Mouse (Mus musculus) limb, embryonic 14.5 days (tissue): Measurements from ENCODE around the gene Nek5. TPM values are rescaled to one million over a fixed set of nuclear protein-coding genes. Genes with fewer than 3 reads are reported as not detected.

ENCODE experiments used
- ATAC-seq: fragments of 200-750 bp; cut with Nextera tagmentation; 2 replicates; pipeline ENCODE4 v1.8.0; 2017; ENCODE audit warnings: low read depth, moderate number of reproducible peaks, moderate TSS enrichment; ENCODE audit not compliant: low FRiP score
- DNase-seq: peaks from one replicate; pipeline ENCODE4 v3.0.0-alpha.2; 2015; ENCODE audit warnings: low spot score
- H3K27ac ChIP-seq: fragments of 300-500 bp; sonication (generic); replicated peaks from 2 replicates; pipeline ENCODE4 v1.5.1; 2014; ENCODE audit warnings: low read depth, mild to moderate bottlenecking, low read length, moderate library complexity, mixed read lengths
- H3K27me3 ChIP-seq: fragments of 300-500 bp; sonication (generic); 2 replicates; pipeline ENCODE4 v1.6.1; 2014; ENCODE audit warnings: low read length, mixed read lengths; ENCODE audit not compliant: control insufficient read depth, insufficient read depth
- H3K36me3 ChIP-seq: fragments of 300-500 bp; sonication (generic); 2 replicates; pipeline ENCODE4 v1.6.1; 2014; ENCODE audit warnings: mild to moderate bottlenecking, low read length, moderate library complexity, mixed read lengths; ENCODE audit not compliant: control insufficient read depth, insufficient read depth
- H3K4me1 ChIP-seq: fragments of 300-500 bp; sonication (generic); 2 replicates; pipeline ENCODE4 v1.6.1; 2014; ENCODE audit warnings: antibody characterized with exemption, low read length, mixed read lengths; ENCODE audit not compliant: control insufficient read depth, insufficient read depth
- H3K4me2 ChIP-seq: fragments of 300-500 bp; sonication (generic); replicated peaks from 2 replicates; pipeline ENCODE4 v1.6.1; 2014; ENCODE audit warnings: low read depth, mild to moderate bottlenecking, low read length, moderate library complexity; ENCODE audit not compliant: severe bottlenecking
- H3K4me3 ChIP-seq: fragments of 300-500 bp; sonication (generic); replicated peaks from 2 replicates; pipeline ENCODE4 v1.5.1; 2014; ENCODE audit warnings: low read length
- H3K9ac ChIP-seq: fragments of 300-500 bp; sonication (generic); 2 replicates; pipeline ENCODE4 v1.6.1; 2014; ENCODE audit warnings: mild to moderate bottlenecking, low read depth, low read length, moderate library complexity; ENCODE audit not compliant: severe bottlenecking
- H3K9me3 ChIP-seq: fragments of 300-500 bp; sonication (generic); 2 replicates; pipeline ENCODE4 v1.6.1; 2016; ENCODE audit warnings: low read length; ENCODE audit not compliant: control insufficient read depth
- POLR2A ChIP-seq: fragments of 200-500 bp; IDR thresholded peaks from 2 replicates; pipeline ENCODE4 v1.8.0; 2012; ENCODE audit warnings: inconsistent platforms, mild to moderate bottlenecking, moderate library complexity, borderline replicate concordance; ENCODE audit not compliant: insufficient read depth, insufficient read length; ENCODE audit errors: extremely low read depth
- WGBS: fragments of 180-500 bp; shearing (Covaris S2); extraction: QIAGEN DNeasy Blood & Tissue Kit; methylation state at CpG from one replicate; pipeline ENCODE4 v1.1.7; 2014; 5-methylcytosine and 5-hydroxymethylcytosine counted together
- polyA plus RNA-seq, 2 experiments: library from polyadenylated mRNA; depleted of rRNA in 1 of 2; stranded (reverse) in 1 of 2; unstranded in 1 of 2; fragments of >200 nt; fragmentation: Nextera tagmentation in 1 of 2; extraction: Ambion mirVana in 1 of 2; gene quantifications; 2 replicates each; pipeline versions ENCODE4 v1.2.1 to v1.2.3; 2012 to 2014

The Nek5 gene
- polyA plus RNA-seq, 2 experiments, result 0.15 to 0.26 TPM

- no peak for DNase-seq
- WGBS, result 39% methylated on average over 11 of the region's 11 CpGs
- Histone ChIP-seq H3K4me1 (peaks cover 4% of the 10 kb centered on the region; the same call in 1 of the 2 replicates), H3K27me3 (peaks cover 19% of the 10 kb centered on the region), H3K9me3 (no peaks in the 10 kb centered on the region), H3K9ac (peak overlapping the region; percentile 66; the same call in 1 of the 2 replicates), H3K4me2 (peak overlapping the region; percentile 97), H3K4me3 (peak overlapping the region; percentile 75), H3K27ac (no peak overlapping the region), H3K36me3 (peaks cover 11% of the 10 kb centered on the region)
- no peak for TF ChIP-seq POLR2A
- ATAC-seq, result no peak
These were observed 65.6 kb downstream of the Nek5 start for GRCm38 (mm10) chr8:22059153-22059738.

- H3K27me3 ChIP-seq, result peaks cover 19% of the 10 kb centered on the region
- H3K4me1 ChIP-seq, result peaks cover 4% of the 10 kb centered on the region; the same call in 1 of the 2 replicates
- H3K9me3 ChIP-seq, result no peaks in the 10 kb centered on the region
- 0 out of 2 replicates have a peak, but pooled peaks cover 4% of the 10 kb centered on the region for H3K36me3 ChIP-seq
- no peak overlapping the region for H3K27ac ChIP-seq
- no peak overlapping the region for H3K4me2 ChIP-seq
- H3K9ac ChIP-seq, result no peak overlapping the region
- H3K4me3 ChIP-seq, result no peak overlapping the region
- no peak for ATAC-seq
- TF ChIP-seq POLR2A, result no peak
- DNase-seq, result no peak
- 84% methylated on average over 9 of the region's 9 CpGs for WGBS
These were observed 66.5 kb downstream of the Nek5 start for GRCm38 (mm10) chr8:22058368-22058767.

- H3K36me3 ChIP-seq, result no peaks in the 10 kb centered on the region
- H3K4me3 ChIP-seq, result no peak overlapping the region
- no peak for TF ChIP-seq POLR2A
- H3K4me2 ChIP-seq, result no peak overlapping the region
- DNase-seq, result no peak
- 75% methylated on average over 3 of the region's 3 CpGs for WGBS
- H3K27ac ChIP-seq, result no peak overlapping the region
- no peaks in the 10 kb centered on the region for H3K9me3 ChIP-seq
- peaks cover 4% of the 10 kb centered on the region; the same call in 1 of the 2 replicates for H3K4me1 ChIP-seq
- no peak overlapping the region for H3K9ac ChIP-seq
- no peak for ATAC-seq
- H3K27me3 ChIP-seq, result peaks cover 19% of the 10 kb centered on the region
These were observed 68.0 kb downstream of the Nek5 start for GRCm38 (mm10) chr8:22056850-22057249.

GRCm38 (mm10) chr8:22055492-22055877, 69.4 kb downstream of the Nek5 start:
- no peak for DNase-seq

GRCm38 (mm10) chr8:22054674-22055491, 70.0 kb downstream of the Nek5 start:
- Histone ChIP-seq H3K27ac (no peak overlapping the region), H3K4me1 (peaks cover 2% of the 10 kb centered on the region; the same call in 1 of the 2 replicates), H3K36me3 (no peaks in the 10 kb centered on the region), H3K27me3 (peaks cover 15% of the 10 kb centered on the region), H3K9ac (no peak overlapping the region), H3K4me2 (no peak overlapping the region), H3K4me3 (no peak overlapping the region), H3K9me3 (no peaks in the 10 kb centered on the region)
- no peak for TF ChIP-seq POLR2A
- 73% methylated on average over 12 of the region's 12 CpGs for WGBS
- ATAC-seq (no peak), DNase-seq (no peak)

More at GRCm38 (mm10) chr8:22055492-22055877, 69.4 kb downstream of the Nek5 start:
- no peak for TF ChIP-seq POLR2A
- H3K4me1 ChIP-seq, result peaks cover 2% of the 10 kb centered on the region; the same call in 1 of the 2 replicates
- H3K9ac ChIP-seq, result no peak overlapping the region
- H3K36me3 ChIP-seq, result no peaks in the 10 kb centered on the region
- peaks cover 19% of the 10 kb centered on the region for H3K27me3 ChIP-seq
- no peaks in the 10 kb centered on the region for H3K9me3 ChIP-seq
- H3K4me2 ChIP-seq, result no peak overlapping the region
- ATAC-seq, result no peak
- 85% methylated on average over 2 of the region's 2 CpGs for WGBS
- no peak overlapping the region for H3K27ac ChIP-seq
- H3K4me3 ChIP-seq, result no peak overlapping the region
